Mouse (Mus musculus) embryo, embryonic 11.5 days (tissue): ENCODE measurements around the gene Cox20.
"Not testable (repeated sequence)": the region's sequence is repeated elsewhere in the genome, so short reads cannot be mapped to it uniquely, and the experiment has no call there.

Source experiments
- DNase-seq: peaks from one replicate; pipeline ENCODE4 v3.0.0-alpha.2; 2012; ENCODE audit warnings: low read depth, low spot score

Gene Cox20

GRCm38 (mm10) chr1:178320038-178320722, 1.2 kb downstream of the Cox20 start:
- DNase-seq = no peak

GRCm38 (mm10) chr1:178320723-178321590, 2.0 kb downstream of the Cox20 start:
- no peak for DNase-seq

GRCm38 (mm10) chr1:178321730-178322357, 2.9 kb downstream of the Cox20 start:
- DNase-seq = no peak

- DNase-seq = no peak
Observed at GRCm38 (mm10) chr1:178323235-178323634, 4.3 kb downstream of the Cox20 start.

GRCm38 (mm10) chr1:178324568-178324967, 5.6 kb downstream of the Cox20 start:
- no peak for DNase-seq

GRCm38 (mm10) chr1:178326357-178326756, 7.4 kb downstream of the Cox20 start:
- DNase-seq = no peak

GRCm38 (mm10) chr1:178326950-178327349, 8.0 kb downstream of the Cox20 start:
- no peak for DNase-seq

- no peak for DNase-seq
Observed at GRCm38 (mm10) chr1:178329017-178329416, 10.1 kb downstream of the Cox20 start.

- no peak for DNase-seq
Observed at GRCm38 (mm10) chr1:178329946-178330345, 11.0 kb downstream of the Cox20 start.

- DNase-seq = no peak
Observed at GRCm38 (mm10) chr1:178335860-178336261, 16.9 kb downstream of the Cox20 start.

- DNase-seq = peak; percentile 91
Observed at GRCm38 (mm10) chr1:178336289-178336775, 17.4 kb downstream of the Cox20 start.

- DNase-seq = no peak
Observed at GRCm38 (mm10) chr1:178336777-178337481, 18.0 kb downstream of the Cox20 start.

- DNase-seq = peak; percentile 94
Observed at GRCm38 (mm10) chr1:178337551-178338317, 18.8 kb downstream of the Cox20 start, which contains the start of gene Hnrnpu. TSS of gene Hnrnpu (minus strand) at chr1:178337797.

GRCm38 (mm10) chr1:178338318-178338641, 19.4 kb downstream of the Cox20 start:
- DNase-seq = no peak

GRCm38 (mm10) chr1:178340213-178340612, 21.3 kb downstream of the Cox20 start:
- no peak for DNase-seq

- no peak for DNase-seq
Observed at GRCm38 (mm10) chr1:178341435-178341834, 22.5 kb downstream of the Cox20 start.

GRCm38 (mm10) chr1:178342063-178342462, 23.1 kb downstream of the Cox20 start:
- DNase-seq = no peak

- DNase-seq = no peak
Observed at GRCm38 (mm10) chr1:178342612-178343011, 23.7 kb downstream of the Cox20 start.

GRCm38 (mm10) chr1:178344071-178344805, 25.3 kb downstream of the Cox20 start:
- not testable (repeated sequence) for DNase-seq

- no peak for DNase-seq
Observed at GRCm38 (mm10) chr1:178350792-178351191, 31.9 kb downstream of the Cox20 start.
